Mouse (Mus musculus): ENCODE measurements around the gene Mpv17. TPM values are rescaled to one million over a fixed set of nuclear protein-coding genes. Genes with fewer than 3 reads are reported as not detected.
A peak's percentile ranks its signal among the peaks of the same experiment; 100 is the strongest.

Mpv17 gene
- polyA plus RNA-seq (2016; fragmentation: Nextera tagmentation; extraction: Ambion mirVana), result 58.7 and 64.5 TPM in 2 replicates

- Histone ChIP-seq H3K4me1 (peaks cover 18% of the 10 kb centered on the region), H3K36me3 (peaks cover 55% of the 10 kb centered on the region), H3K9me3 (replicated peaks) (no peaks in the 10 kb centered on the region), H3K27me3 (ENCODE audit: low read depth, poor library complexity, severe bottlenecking) (no peaks in the 10 kb centered on the region), H3K27ac (replicated peaks) (peak within 1 kb of the TSS; percentile 85), H3K4me3 (peak within 1 kb of the TSS; percentile 69)
- under 1% methylated on average over 19 of the region's 19 CpGs for WGBS
- peak; percentile 82 for DNase-seq (ENCODE audit: low spot score)
Measured at GRCm38 (mm10) chr5:31154152-31154553, at the start of gene Mpv17. Gene Mpv17, minus strand, starts transcription at chr5:31154251.

GRCm38 (mm10) chr5:31202933-31203332, 48.9 kb upstream of the Mpv17 start:
- Histone ChIP-seq H3K4me3 (peak overlapping the region; percentile 84), H3K4me1 (peaks cover 27% of the 10 kb centered on the region), H3K9me3 (replicated peaks) (peaks cover 6% of the 10 kb centered on the region), H3K36me3 (peaks cover 86% of the 10 kb centered on the region), H3K27me3 (ENCODE audit: low read depth, poor library complexity, severe bottlenecking) (no peaks in the 10 kb centered on the region), H3K27ac (replicated peaks) (peak overlapping the region; percentile 96)
- WGBS, result 87% methylated on average over 7 of the region's 7 CpGs
- no peak for DNase-seq (ENCODE audit: low spot score)

GRCm38 (mm10) chr5:31201742-31202590, 47.9 kb upstream of the Mpv17 start, which contains the start of gene Zfp513:
Gene Zfp513, minus strand, starts transcription at chr5:31202303.
- Histone ChIP-seq H3K4me1 (peaks cover 27% of the 10 kb centered on the region), H3K27me3 (ENCODE audit: low read depth, poor library complexity, severe bottlenecking) (no peaks in the 10 kb centered on the region), H3K36me3 (peaks cover 86% of the 10 kb centered on the region), H3K9me3 (replicated peaks) (peaks cover 6% of the 10 kb centered on the region), H3K4me3 (peak within 1 kb of the TSS; percentile 84), H3K27ac (replicated peaks) (peak within 1 kb of the TSS; percentile 96)
- DNase-seq (ENCODE audit: low spot score), result peak; percentile 97
- under 1% methylated on average over 53 of the region's 53 CpGs for whole genome bisulfite sequencing

GRCm38 (mm10) chr5:31201042-31201741, 47.1 kb upstream of the Mpv17 start:
- Histone ChIP-seq H3K36me3 (peaks cover 87% of the 10 kb centered on the region), H3K4me3 (peak overlapping the region; percentile 84), H3K27ac (replicated peaks) (peak overlapping the region; percentile 96), H3K27me3 (ENCODE audit: low read depth, poor library complexity, severe bottlenecking) (no peaks in the 10 kb centered on the region), H3K4me1 (peaks cover 27% of the 10 kb centered on the region), H3K9me3 (replicated peaks) (peaks cover 6% of the 10 kb centered on the region)
- DNase-seq (ENCODE audit: low spot score), result no peak
- WGBS, result 24% methylated on average over 13 of the region's 13 CpGs

GRCm38 (mm10) chr5:31200327-31200768, 46.3 kb upstream of the Mpv17 start:
- Histone ChIP-seq H3K36me3 (peaks cover 87% of the 10 kb centered on the region), H3K4me1 (peaks cover 27% of the 10 kb centered on the region), H3K27ac (replicated peaks) (no peak overlapping the region), H3K4me3 (peak overlapping the region; percentile 84), H3K27me3 (ENCODE audit: low read depth, poor library complexity, severe bottlenecking) (no peaks in the 10 kb centered on the region), H3K9me3 (replicated peaks) (peaks cover 6% of the 10 kb centered on the region)
- DNase-seq (ENCODE audit: low spot score), result no peak
- 90% methylated on average over 27 of the region's 27 CpGs for WGBS

GRCm38 (mm10) chr5:31199893-31200292, 45.8 kb upstream of the Mpv17 start:
- no peak for DNase-seq (ENCODE audit: low spot score)
- peaks cover 6% of the 10 kb centered on the region for H3K9me3 ChIP-seq (replicated peaks)
- no peaks in the 10 kb centered on the region for H3K27me3 ChIP-seq (ENCODE audit: low read depth, poor library complexity, severe bottlenecking)
- peaks cover 27% of the 10 kb centered on the region for H3K4me1 ChIP-seq
- H3K36me3 ChIP-seq, result peaks cover 87% of the 10 kb centered on the region
- H3K27ac ChIP-seq (replicated peaks), result no peak overlapping the region
- 90% methylated on average over 9 of the region's 9 CpGs for WGBS
- peak overlapping the region; percentile 84; the same call in 1 of the 2 replicates for H3K4me3 ChIP-seq

GRCm38 (mm10) chr5:31199321-31199892, 45.4 kb upstream of the Mpv17 start:
- Histone ChIP-seq H3K9me3 (replicated peaks) (peaks cover 6% of the 10 kb centered on the region), H3K27me3 (ENCODE audit: low read depth, poor library complexity, severe bottlenecking) (no peaks in the 10 kb centered on the region), H3K4me3 (peak overlapping the region; percentile 84; the same call in 1 of the 2 replicates), H3K4me1 (peaks cover 30% of the 10 kb centered on the region), H3K27ac (replicated peaks) (no peak overlapping the region), H3K36me3 (peaks cover 87% of the 10 kb centered on the region)
- WGBS, result 93% methylated on average over 19 of the region's 19 CpGs
- DNase-seq (ENCODE audit: low spot score), result no peak

- Histone ChIP-seq H3K27me3 (ENCODE audit: low read depth, poor library complexity, severe bottlenecking) (no peaks in the 10 kb centered on the region), H3K4me3 (no peak overlapping the region), H3K27ac (replicated peaks) (no peak overlapping the region), H3K36me3 (peaks cover 82% of the 10 kb centered on the region), H3K4me1 (peaks cover 37% of the 10 kb centered on the region), H3K9me3 (replicated peaks) (peaks cover 6% of the 10 kb centered on the region)
- no peak for DNase-seq (ENCODE audit: low spot score)
- WGBS, result 87% methylated on average over 5 of the region's 5 CpGs
Measured at GRCm38 (mm10) chr5:31198616-31199320, 44.7 kb upstream of the Mpv17 start.

GRCm38 (mm10) chr5:31198170-31198569, 44.1 kb upstream of the Mpv17 start:
- peaks cover 76% of the 10 kb centered on the region for H3K36me3 ChIP-seq
- WGBS, result 90% methylated on average over 9 of the region's 9 CpGs
- H3K27ac ChIP-seq (replicated peaks), result no peak overlapping the region
- DNase-seq (ENCODE audit: low spot score), result no peak
- H3K27me3 ChIP-seq (ENCODE audit: low read depth, poor library complexity, severe bottlenecking), result no peaks in the 10 kb centered on the region
- peaks cover 6% of the 10 kb centered on the region for H3K9me3 ChIP-seq (replicated peaks)
- H3K4me1 ChIP-seq, result peaks cover 37% of the 10 kb centered on the region
- H3K4me3 ChIP-seq, result no peak overlapping the region

GRCm38 (mm10) chr5:31197072-31197471, 43.0 kb upstream of the Mpv17 start:
- Histone ChIP-seq H3K9me3 (replicated peaks) (peaks cover 6% of the 10 kb centered on the region), H3K27ac (replicated peaks) (no peak overlapping the region), H3K4me1 (peaks cover 34% of the 10 kb centered on the region), H3K4me3 (no peak overlapping the region), H3K27me3 (ENCODE audit: low read depth, poor library complexity, severe bottlenecking) (no peaks in the 10 kb centered on the region), H3K36me3 (peaks cover 68% of the 10 kb centered on the region)
- DNase-seq (ENCODE audit: low spot score), result no peak
- WGBS, result 95% methylated on average over 12 of the region's 12 CpGs

GRCm38 (mm10) chr5:31196207-31196606, 42.2 kb upstream of the Mpv17 start:
- DNase-seq (ENCODE audit: low spot score), result no peak
- Histone ChIP-seq H3K27ac (replicated peaks) (no peak overlapping the region), H3K4me1 (peaks cover 37% of the 10 kb centered on the region), H3K9me3 (replicated peaks) (peaks cover 6% of the 10 kb centered on the region), H3K4me3 (0 out of 2 replicates have a peak overlapping the region, but pooled peaks have one; percentile 4), H3K36me3 (peaks cover 73% of the 10 kb centered on the region), H3K27me3 (ENCODE audit: low read depth, poor library complexity, severe bottlenecking) (no peaks in the 10 kb centered on the region)
- 95% methylated on average over 10 of the region's 10 CpGs for WGBS

GRCm38 (mm10) chr5:31195671-31196070, 41.6 kb upstream of the Mpv17 start:
- H3K27me3 ChIP-seq (ENCODE audit: low read depth, poor library complexity, severe bottlenecking), result no peaks in the 10 kb centered on the region
- no peak for DNase-seq (ENCODE audit: low spot score)
- no peak overlapping the region for H3K27ac ChIP-seq (replicated peaks)
- no peak overlapping the region for H3K4me3 ChIP-seq
- H3K9me3 ChIP-seq (replicated peaks), result peaks cover 6% of the 10 kb centered on the region
- peaks cover 32% of the 10 kb centered on the region for H3K4me1 ChIP-seq
- 92% methylated on average over 4 of the region's 4 CpGs for WGBS
- peaks cover 76% of the 10 kb centered on the region for H3K36me3 ChIP-seq

Data from midbrain, embryonic 10.5 days (tissue).